Mouse (Mus musculus): ENCODE data around the gene Prpf39. TPM values are rescaled to one million over a fixed set of nuclear protein-coding genes. Genes with fewer than 3 reads are reported as not detected.

Gene Prpf39
- polyA plus RNA-seq, 1 experiment from 2014 or later = 64.4 TPM

- no peak for ATAC-seq (ENCODE audit: low read depth)
- Histone ChIP-seq H3K9me3 (ENCODE audit: control insufficient read depth, low read length) (no peaks in the 10 kb centered on the region), H3K27ac (ENCODE audit: low read depth, low read length) (no peak overlapping the region), H3K4me3 (ENCODE audit: low read depth, low read length) (no peak overlapping the region), H3K36me3 (ENCODE audit: control insufficient read depth, insufficient read depth, low read length) (no peaks in the 10 kb centered on the region), H3K4me2 (ENCODE audit: low read depth, low read length) (peak overlapping the region; percentile 60), H3K4me1 (ENCODE audit: control insufficient read depth, insufficient read depth, low read length) (peaks cover 24% of the 10 kb centered on the region), H3K27me3 (ENCODE audit: control insufficient read depth, insufficient read depth, low read length) (no peaks in the 10 kb centered on the region), H3K9ac (replicated peaks; ENCODE audit: low read depth, low read length) (no peak overlapping the region)
- WGBS = 84% methylated on average over 9 of the region's 9 CpGs
Observed at GRCm38 (mm10) chr12:65076906-65077305, 40.8 kb downstream of the Prpf39 start.

- ATAC-seq (ENCODE audit: low read depth) = no peak
- Histone ChIP-seq H3K36me3 (ENCODE audit: control insufficient read depth, insufficient read depth, low read length) (peaks cover 10% of the 10 kb centered on the region; the same call in 1 of the 2 replicates), H3K9ac (replicated peaks; ENCODE audit: low read depth, low read length) (no peak overlapping the region), H3K9me3 (ENCODE audit: control insufficient read depth, low read length) (no peaks in the 10 kb centered on the region), H3K4me3 (ENCODE audit: low read depth, low read length) (no peak overlapping the region), H3K27ac (ENCODE audit: low read depth, low read length) (no peak overlapping the region), H3K27me3 (ENCODE audit: control insufficient read depth, insufficient read depth, low read length) (no peaks in the 10 kb centered on the region), H3K4me1 (ENCODE audit: control insufficient read depth, insufficient read depth, low read length) (no peaks in the 10 kb centered on the region), H3K4me2 (ENCODE audit: low read depth, low read length) (no peak overlapping the region)
- 86% methylated on average over 1 of the region's 1 CpGs for WGBS
Observed at GRCm38 (mm10) chr12:65108746-65109145, 72.6 kb downstream of the Prpf39 start.

- H3K9me3 ChIP-seq (ENCODE audit: control insufficient read depth, low read length) = no peaks in the 10 kb centered on the region
- no peak overlapping the region for H3K4me3 ChIP-seq (ENCODE audit: low read depth, low read length)
- H3K4me1 ChIP-seq (ENCODE audit: control insufficient read depth, insufficient read depth, low read length) = no peaks in the 10 kb centered on the region
- no peak overlapping the region for H3K27ac ChIP-seq (ENCODE audit: low read depth, low read length)
- no peak overlapping the region for H3K4me2 ChIP-seq (ENCODE audit: low read depth, low read length)
- 91% methylated on average over 3 of the region's 3 CpGs for WGBS
- H3K9ac ChIP-seq (replicated peaks; ENCODE audit: low read depth, low read length) = no peak overlapping the region
- peaks cover 6% of the 10 kb centered on the region; the same call in 1 of the 2 replicates for H3K36me3 ChIP-seq (ENCODE audit: control insufficient read depth, insufficient read depth, low read length)
- no peak for ATAC-seq (ENCODE audit: low read depth)
- no peaks in the 10 kb centered on the region for H3K27me3 ChIP-seq (ENCODE audit: control insufficient read depth, insufficient read depth, low read length)
Observed at GRCm38 (mm10) chr12:65111503-65111902, 75.4 kb downstream of the Prpf39 start.

GRCm38 (mm10) chr12:65112811-65113210 lies 76.7 kb downstream of the Prpf39 start:
- Histone ChIP-seq H3K36me3 (ENCODE audit: control insufficient read depth, insufficient read depth, low read length) (peaks cover 9% of the 10 kb centered on the region), H3K27ac (ENCODE audit: low read depth, low read length) (no peak overlapping the region), H3K9ac (replicated peaks; ENCODE audit: low read depth, low read length) (no peak overlapping the region), H3K4me1 (ENCODE audit: control insufficient read depth, insufficient read depth, low read length) (no peaks in the 10 kb centered on the region), H3K27me3 (ENCODE audit: control insufficient read depth, insufficient read depth, low read length) (no peaks in the 10 kb centered on the region), H3K4me3 (ENCODE audit: low read depth, low read length) (no peak overlapping the region), H3K4me2 (ENCODE audit: low read depth, low read length) (no peak overlapping the region), H3K9me3 (ENCODE audit: control insufficient read depth, low read length) (no peaks in the 10 kb centered on the region)
- WGBS = 96% methylated on average over 1 of the region's 1 CpGs
- no peak for ATAC-seq (ENCODE audit: low read depth)

Other genes with a start within 250 kb of the Prpf39 start
- gene Gm527, start 118.4 kb upstream of the Prpf39 start, polyA plus RNA-seq (2014; fragmentation: Nextera tagmentation; extraction: Ambion mirVana) = 4.4 and 5.1 TPM in 2 replicates
- 38.0 and 39.7 TPM in 2 replicates for gene Klhl28, start 70.8 kb upstream of the Prpf39 start, polyA plus RNA-seq (2014; fragmentation: Nextera tagmentation; extraction: Ambion mirVana)
- 27.8 and 31.7 TPM in 2 replicates for gene Togaram1, start 70.5 kb upstream of the Prpf39 start, polyA plus RNA-seq (2014; fragmentation: Nextera tagmentation; extraction: Ambion mirVana)
- 397 and 407 TPM in 2 replicates for gene Fkbp3, start 37.7 kb downstream of the Prpf39 start, polyA plus RNA-seq (2014; fragmentation: Nextera tagmentation; extraction: Ambion mirVana)
- 9.3 and 11.4 TPM in 2 replicates for gene Fancm, start 39.3 kb downstream of the Prpf39 start, polyA plus RNA-seq (2014; fragmentation: Nextera tagmentation; extraction: Ambion mirVana)
- 5.4 and 7.6 TPM in 2 replicates for gene Mis18bp1, start 136.3 kb downstream of the Prpf39 start, polyA plus RNA-seq (2014; fragmentation: Nextera tagmentation; extraction: Ambion mirVana)
- not detected in 2 replicates for gene Wdr20rt, start 189.2 kb downstream of the Prpf39 start, polyA plus RNA-seq (2014; fragmentation: Nextera tagmentation; extraction: Ambion mirVana)